Mouse (Mus musculus) cerebellum, adult 11 months (tissue): ENCODE results near the gene Sorbs2.

Source experiments
- DNase-seq: peaks from one replicate; pipeline ENCODE4 v3.0.0; 2022

Sorbs2 gene

GRCm38 (mm10) chr8:45627246-45628241, 120.0 kb downstream of the Sorbs2 start:
- peak; percentile 58 for DNase-seq

DNA sequence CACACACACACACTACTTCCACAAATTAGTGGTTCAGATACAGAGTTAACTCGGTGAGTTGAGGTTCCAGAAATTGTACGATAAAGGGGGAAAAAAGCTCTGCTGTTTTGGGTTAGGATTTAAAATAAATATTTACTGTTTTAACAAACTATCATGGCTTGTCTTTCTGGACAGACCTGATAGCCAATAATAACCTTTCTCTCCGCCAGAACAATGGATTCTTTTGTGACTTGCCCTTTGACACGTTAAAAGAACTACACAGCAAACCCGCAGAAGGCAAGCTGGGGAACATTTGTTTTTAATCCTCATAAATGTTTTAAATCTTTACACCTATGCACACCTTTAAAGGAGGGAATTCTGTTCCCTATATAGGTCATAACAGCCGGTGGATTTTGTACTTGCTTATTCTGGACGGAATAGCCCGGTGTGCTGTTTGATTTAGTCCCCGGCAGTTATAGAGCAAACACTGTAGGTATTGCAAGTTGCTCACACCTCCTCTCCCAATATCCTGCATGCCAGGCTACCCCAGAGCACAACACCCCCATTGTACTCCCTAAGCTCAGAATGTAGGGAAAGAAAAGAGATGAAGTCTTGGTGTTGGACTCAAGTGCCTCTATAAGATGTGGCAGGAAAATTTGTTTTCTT, 121.0 kb downstream of the Sorbs2 start:
- no peak for DNase-seq

DNA sequence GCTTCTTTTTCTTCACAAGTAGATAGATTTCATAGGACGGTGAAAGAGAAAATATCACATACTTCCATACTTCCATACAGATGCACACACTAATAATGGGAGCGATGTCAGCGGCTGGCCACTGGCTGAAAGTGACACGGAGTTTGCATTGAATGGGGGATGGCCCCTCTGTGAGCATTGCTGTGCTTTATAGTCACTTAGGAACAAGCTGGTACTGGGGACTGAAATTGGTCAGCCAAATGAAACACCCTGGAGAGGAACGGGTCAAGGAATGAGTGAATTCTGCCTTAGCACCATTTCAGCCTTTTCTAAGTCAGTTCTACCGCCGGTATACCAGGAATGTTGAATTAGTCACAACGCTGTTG, 121.5 kb downstream of the Sorbs2 start:
- no peak for DNase-seq

DNA sequence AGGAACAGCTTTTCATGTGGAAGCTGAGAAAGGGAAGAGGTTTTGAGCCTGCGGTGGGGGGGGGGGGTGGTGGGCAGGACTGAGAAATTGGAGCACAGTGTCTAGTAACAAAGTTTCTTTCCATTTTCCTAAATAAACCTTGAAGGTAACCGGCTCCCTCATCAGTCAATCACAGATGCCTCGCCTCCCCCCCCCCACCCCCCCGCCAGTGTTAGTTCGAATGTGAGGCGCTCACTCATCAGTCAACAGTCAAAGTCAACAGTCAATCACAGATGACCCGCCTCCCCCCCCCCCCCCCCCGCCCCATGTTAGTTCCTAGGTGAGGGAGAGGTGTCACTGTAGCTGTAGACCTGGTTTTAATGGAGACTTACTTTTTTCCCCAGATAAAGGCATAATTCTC, 123.4 kb downstream of the Sorbs2 start:
- no peak for DNase-seq

GRCm38 (mm10) chr8:45635155-45635554, 127.6 kb downstream of the Sorbs2 start:
- DNase-seq: no peak

GRCm38 (mm10) chr8:45637745-45638144, 130.2 kb downstream of the Sorbs2 start:
- DNase-seq: no peak

GRCm38 (mm10) chr8:45639444-45639843, 131.9 kb downstream of the Sorbs2 start:
- DNase-seq: no peak

GRCm38 (mm10) chr8:45644651-45645050, 137.1 kb downstream of the Sorbs2 start:
- DNase-seq: no peak

DNA sequence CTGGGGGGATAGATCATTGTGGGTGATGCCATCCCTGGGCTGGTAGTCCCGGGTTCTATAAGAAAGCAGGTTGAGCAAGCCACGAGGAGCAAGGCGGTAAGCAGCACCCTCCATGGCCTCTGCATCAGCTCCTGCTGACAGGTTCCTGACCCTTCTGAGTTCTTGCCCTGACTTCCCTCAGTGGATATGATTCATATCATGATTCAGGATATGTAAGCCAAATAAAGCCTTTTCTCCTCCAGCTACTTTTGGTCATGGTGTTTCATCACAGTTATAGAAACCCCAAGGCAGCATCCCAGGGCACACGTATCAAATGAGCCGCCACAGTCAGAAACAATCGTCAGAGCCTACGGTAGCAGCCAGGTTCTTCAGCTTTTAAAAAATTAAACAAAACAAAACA, 141.5 kb downstream of the Sorbs2 start:
- DNase-seq: no peak

DNA sequence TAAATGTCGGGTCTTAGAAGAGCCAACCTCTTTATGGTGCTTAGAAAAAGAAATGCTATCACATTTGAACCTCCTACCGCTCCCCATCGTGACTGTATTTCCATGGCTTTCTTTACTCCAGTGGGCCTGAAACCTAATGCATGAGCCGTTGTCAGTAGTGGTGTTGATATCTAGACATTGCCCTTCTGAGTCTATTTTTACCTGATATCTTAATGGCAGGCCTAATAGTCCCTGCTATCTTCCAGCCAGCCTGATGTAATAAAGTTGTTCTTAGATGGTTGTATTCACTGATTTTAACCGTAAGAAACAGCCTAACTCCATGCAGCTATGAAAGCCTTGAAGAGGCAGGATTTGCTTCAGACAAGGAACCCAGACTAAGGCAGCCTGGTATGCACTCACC, 142.4 kb downstream of the Sorbs2 start:
- DNase-seq: no peak

- DNase-seq: no peak
These were observed 150.4 kb downstream of the Sorbs2 start for GRCm38 (mm10) chr8:45658021-45658420.

GRCm38 (mm10) chr8:45658458-45659325, 151.1 kb downstream of the Sorbs2 start:
- DNase-seq: no peak

- DNase-seq: no peak
These were observed 151.9 kb downstream of the Sorbs2 start for GRCm38 (mm10) chr8:45659473-45659872.

GRCm38 (mm10) chr8:45660570-45660969, 153.0 kb downstream of the Sorbs2 start:
- no peak for DNase-seq

GRCm38 (mm10) chr8:45661605-45662004, 154.0 kb downstream of the Sorbs2 start:
- no peak for DNase-seq

- DNase-seq: no peak
These were observed 158.6 kb downstream of the Sorbs2 start for GRCm38 (mm10) chr8:45666221-45666620.

GRCm38 (mm10) chr8:45673149-45673548, 165.6 kb downstream of the Sorbs2 start:
- no peak for DNase-seq

DNA sequence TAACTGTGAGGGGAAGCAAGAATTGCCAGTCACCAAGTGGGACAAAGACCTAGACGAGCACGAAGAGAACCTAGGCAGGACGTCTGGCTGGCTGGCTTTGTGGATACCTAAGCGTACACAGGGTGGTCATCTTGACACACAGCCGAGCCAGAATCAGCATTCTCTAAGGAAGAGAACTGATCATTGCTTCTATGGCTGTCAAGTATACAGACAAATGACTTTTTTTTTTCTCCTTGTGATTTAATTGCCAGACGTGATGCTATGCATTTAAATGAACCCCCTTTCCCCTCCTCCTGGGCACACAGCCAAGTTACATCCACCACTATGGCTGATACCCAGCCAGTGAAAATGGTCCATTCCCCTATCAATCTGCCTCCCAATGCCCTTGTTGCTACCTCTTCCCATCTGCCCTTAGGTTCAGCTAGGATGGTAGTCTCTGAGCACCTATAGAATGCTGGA, 168.3 kb downstream of the Sorbs2 start:
- no peak for DNase-seq

- DNase-seq: no peak
These were observed 169.7 kb downstream of the Sorbs2 start for GRCm38 (mm10) chr8:45677114-45677853.

DNA sequence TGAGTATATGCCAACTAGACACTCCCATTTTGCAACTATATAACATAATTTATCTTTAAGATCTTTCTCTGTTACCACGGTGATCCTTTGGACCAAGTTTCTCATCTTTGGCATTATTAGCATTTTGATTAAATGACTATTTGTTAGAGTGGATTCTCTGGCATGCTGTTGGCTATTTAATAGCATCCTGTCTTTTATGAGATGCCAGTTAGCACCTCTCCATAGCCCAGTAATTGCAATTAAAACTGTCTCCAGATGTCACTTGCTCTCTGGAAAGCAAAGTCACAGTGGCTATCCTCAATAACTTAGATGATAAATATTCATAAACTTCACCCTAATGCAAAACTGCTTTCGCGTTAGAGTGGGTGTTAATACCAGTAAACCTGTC, 170.3 kb downstream of the Sorbs2 start:
- no peak for DNase-seq

- no peak for DNase-seq
These were observed 173.6 kb downstream of the Sorbs2 start for GRCm38 (mm10) chr8:45681171-45681570.

DNA sequence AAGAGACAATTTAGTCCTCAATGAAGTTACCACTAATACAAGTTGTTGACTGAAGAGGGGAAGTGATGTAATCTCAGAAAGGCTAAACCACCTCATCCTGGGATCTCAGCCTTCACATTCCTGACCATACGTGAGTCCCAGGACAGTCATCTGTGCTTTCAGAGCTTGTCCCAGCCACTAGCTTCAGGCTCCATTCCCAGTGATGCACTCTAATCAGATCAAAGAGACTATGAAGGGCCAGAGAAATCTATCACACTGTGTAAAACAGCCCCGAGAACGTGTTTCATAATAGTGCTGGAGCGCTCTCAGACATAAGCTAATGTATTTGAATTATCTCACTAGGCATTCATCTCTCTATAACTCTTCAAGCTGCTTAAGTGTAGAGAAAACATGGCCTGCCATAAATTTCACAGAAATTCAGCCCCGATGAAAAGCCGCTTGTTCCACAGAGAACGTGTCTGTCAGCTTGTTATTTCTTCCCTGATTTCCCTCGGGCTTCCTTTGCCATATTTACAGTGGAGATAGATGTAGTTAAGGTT, 175.3 kb downstream of the Sorbs2 start:
- no peak for DNase-seq
